Mouse (Mus musculus): ENCODE measurements around the gene Bmi1.

Gene Bmi1

GRCm38 (mm10) chr2:18676936-18677491 is at the start of gene Bmi1:
Gene Bmi1 (plus strand): TSS chr2:18677018.
- no peak for DNase-seq (ENCODE audit: low read depth, low spot score)

- no peak for DNase-seq (ENCODE audit: low read depth, low spot score)
Observed at GRCm38 (mm10) chr2:18630547-18630946, 46.3 kb upstream of the Bmi1 start.

- peak; percentile 49 for DNase-seq (ENCODE audit: low read depth, low spot score)
Observed at GRCm38 (mm10) chr2:18635052-18635451, 41.8 kb upstream of the Bmi1 start.

- no peak for DNase-seq (ENCODE audit: low read depth, low spot score)
Observed at GRCm38 (mm10) chr2:18648563-18648962, 28.3 kb upstream of the Bmi1 start.

GRCm38 (mm10) chr2:18654821-18655220 is 22.0 kb upstream of the Bmi1 start:
- no peak for DNase-seq (ENCODE audit: low read depth, low spot score)

GRCm38 (mm10) chr2:18664003-18664402 is 12.8 kb upstream of the Bmi1 start:
- no peak for DNase-seq (ENCODE audit: low read depth, low spot score)

- no peak for DNase-seq (ENCODE audit: low read depth, low spot score)
Observed at GRCm38 (mm10) chr2:18671041-18671440, 5.8 kb upstream of the Bmi1 start.

GRCm38 (mm10) chr2:18672133-18672765 is 4.6 kb upstream of the Bmi1 start, which contains the start of gene Commd3:
Gene Commd3 (plus strand): TSS chr2:18672384.
- peak; percentile 78 for DNase-seq (ENCODE audit: low read depth, low spot score)

- no peak for DNase-seq (ENCODE audit: low read depth, low spot score)
Observed at GRCm38 (mm10) chr2:18672766-18673164, 4.1 kb upstream of the Bmi1 start.

GRCm38 (mm10) chr2:18673766-18674165 is 3.1 kb upstream of the Bmi1 start:
- no peak for DNase-seq (ENCODE audit: low read depth, low spot score)

- DNase-seq (ENCODE audit: low read depth, low spot score), result no peak
Observed at GRCm38 (mm10) chr2:18674193-18674902, 2.5 kb upstream of the Bmi1 start.

- no peak for DNase-seq (ENCODE audit: low read depth, low spot score)
Observed at GRCm38 (mm10) chr2:18675681-18676456, 949 bp upstream of the Bmi1 start.

- DNase-seq (ENCODE audit: low read depth, low spot score), result no peak
Observed at GRCm38 (mm10) chr2:18676457-18676935, 322 bp upstream of the Bmi1 start.

GRCm38 (mm10) chr2:18677631-18678471 is 1.0 kb downstream of the Bmi1 start:
- no peak for DNase-seq (ENCODE audit: low read depth, low spot score)

GRCm38 (mm10) chr2:18679701-18680100 is 2.9 kb downstream of the Bmi1 start:
- no peak for DNase-seq (ENCODE audit: low read depth, low spot score)

GRCm38 (mm10) chr2:18680501-18680900 is 3.7 kb downstream of the Bmi1 start:
- no peak for DNase-seq (ENCODE audit: low read depth, low spot score)

- no peak for DNase-seq (ENCODE audit: low read depth, low spot score)
Observed at GRCm38 (mm10) chr2:18680961-18681360, 4.1 kb downstream of the Bmi1 start.

- no peak for DNase-seq (ENCODE audit: low read depth, low spot score)
Observed at GRCm38 (mm10) chr2:18684062-18684461, 7.2 kb downstream of the Bmi1 start.

- DNase-seq (ENCODE audit: low read depth, low spot score), result no peak
Observed at GRCm38 (mm10) chr2:18686386-18686785, 9.6 kb downstream of the Bmi1 start.

- no peak for DNase-seq (ENCODE audit: low read depth, low spot score)
Observed at GRCm38 (mm10) chr2:18686826-18687519, 10.2 kb downstream of the Bmi1 start.
